Mouse (Mus musculus) heart, embryonic 13.5 days (tissue): ENCODE results near the gene Xkr7. TPM values are rescaled to one million over a fixed set of nuclear protein-coding genes. Genes with fewer than 3 reads are reported as not detected.
A peak's percentile ranks its signal among the peaks of the same experiment; 100 is the strongest.

Experiments
- ATAC-seq: fragments of 200-750 bp; cut with Nextera tagmentation; 2 replicates; pipeline ENCODE4 v1.8.0; 2017; ENCODE audit warnings: moderate TSS enrichment; ENCODE audit not compliant: insufficient number of reproducible peaks, low FRiP score, low TSS enrichment; ENCODE audit errors: extremely low read depth
- H3K27ac ChIP-seq: fragments of 300-500 bp; sonication (generic); replicated peaks from 2 replicates; pipeline ENCODE4 v1.5.1; 2015; ENCODE audit warnings: moderate library complexity, mild to moderate bottlenecking, inconsistent platforms
- H3K27me3 ChIP-seq: fragments of 300-500 bp; sonication (generic); replicated peaks from 2 replicates; pipeline ENCODE4 v1.6.1; 2015; ENCODE audit warnings: mild to moderate bottlenecking, inconsistent platforms
- H3K36me3 ChIP-seq: fragments of 300-500 bp; sonication (generic); 2 replicates; pipeline ENCODE4 v1.6.1; 2015; ENCODE audit warnings: mild to moderate bottlenecking, inconsistent platforms
- H3K4me1 ChIP-seq: fragments of 300-500 bp; sonication (generic); 2 replicates; pipeline ENCODE4 v1.6.1; 2015; ENCODE audit warnings: inconsistent platforms
- H3K4me2 ChIP-seq: fragments of 300-500 bp; sonication (generic); 2 replicates; pipeline ENCODE4 v1.6.1; 2015; ENCODE audit warnings: inconsistent platforms, mild to moderate bottlenecking, moderate library complexity
- H3K4me3 ChIP-seq: fragments of 300-500 bp; sonication (generic); 2 replicates; pipeline ENCODE4 v1.5.1; 2015; ENCODE audit warnings: moderate library complexity, mild to moderate bottlenecking, inconsistent platforms
- H3K9ac ChIP-seq: fragments of 300-500 bp; sonication (generic); 2 replicates; pipeline ENCODE4 v1.6.1; 2015; ENCODE audit warnings: inconsistent platforms, mild to moderate bottlenecking, moderate library complexity
- H3K9me3 ChIP-seq: fragments of 300-500 bp; sonication (generic); 2 replicates; pipeline ENCODE4 v1.6.1; 2016; ENCODE audit warnings: inconsistent platforms
- whole genome bisulfite sequencing: fragments of 180-500 bp; shearing (Covaris S2); methylation state at CpG from one replicate; pipeline ENCODE4 v1.1.7; 2015; ENCODE audit warnings: mixed read lengths; 5-methylcytosine and 5-hydroxymethylcytosine counted together
- polyA plus RNA-seq: library from polyadenylated mRNA; unstranded; fragments of >200 nt; fragmentation: Nextera tagmentation; extraction: Ambion mirVana; gene quantifications from 2 replicates; pipeline ENCODE4 v1.2.1, GENCODE M21; 2015

The Xkr7 gene
- polyA plus RNA-seq, 1 experiment from 2014 or later = not detected

- ATAC-seq = no peak
Measured at GRCm38 (mm10) chr2:153033545-153034230, 2.0 kb downstream of the Xkr7 start.

DNA sequence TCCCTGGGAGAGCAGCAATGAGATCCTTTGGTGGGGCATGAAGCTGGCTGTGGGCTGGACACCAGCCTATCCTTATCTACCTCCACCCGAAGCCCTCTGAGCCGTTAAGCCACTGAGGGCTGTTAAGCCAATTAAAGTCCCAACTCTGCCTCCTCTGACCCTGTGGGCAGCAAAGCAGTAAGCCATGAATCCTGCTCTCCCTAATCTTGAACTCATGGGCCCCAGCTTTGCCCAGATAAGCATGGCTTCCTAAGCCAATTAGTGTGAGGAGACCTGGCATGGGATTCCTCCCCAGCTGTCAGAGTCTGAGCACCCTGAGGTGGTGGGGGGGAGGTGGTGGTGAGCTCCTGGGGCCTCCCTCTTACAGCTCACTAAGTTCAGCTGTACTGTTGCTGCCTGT, 5.0 kb downstream of the Xkr7 start:
- no peak overlapping the region for H3K9ac ChIP-seq
- no peak for ATAC-seq

More at GRCm38 (mm10) chr2:153033545-153034230, 2.0 kb downstream of the Xkr7 start:
- Histone ChIP-seq H3K27ac (no peak overlapping the region), H3K4me3 (no peak overlapping the region), H3K36me3 (no peaks in the 10 kb centered on the region), H3K4me2 (no peak overlapping the region), H3K9me3 (no peaks in the 10 kb centered on the region), H3K27me3 (peaks cover 100% of the 10 kb centered on the region), H3K4me1 (peaks cover 7% of the 10 kb centered on the region), H3K9ac (no peak overlapping the region)
- WGBS = 61% methylated on average over 5 of the region's 5 CpGs

GRCm38 (mm10) chr2:153043886-153044285, 12.2 kb downstream of the Xkr7 start:
- no peak overlapping the region for H3K9ac ChIP-seq
- no peaks in the 10 kb centered on the region for H3K4me1 ChIP-seq
- H3K9me3 ChIP-seq = no peaks in the 10 kb centered on the region
- WGBS = 36% methylated on average over 3 of the region's 3 CpGs
- H3K4me2 ChIP-seq = no peak overlapping the region
- no peak overlapping the region for H3K27ac ChIP-seq
- no peak for ATAC-seq
- no peak overlapping the region for H3K4me3 ChIP-seq
- no peaks in the 10 kb centered on the region for H3K36me3 ChIP-seq
- H3K27me3 ChIP-seq = peaks cover 86% of the 10 kb centered on the region

More for the DNA sequence above, 5.0 kb downstream of the Xkr7 start:
- Histone ChIP-seq H3K27me3 (peaks cover 96% of the 10 kb centered on the region), H3K27ac (no peak overlapping the region), H3K9me3 (no peaks in the 10 kb centered on the region), H3K4me1 (peaks cover 4% of the 10 kb centered on the region), H3K4me2 (no peak overlapping the region), H3K36me3 (no peaks in the 10 kb centered on the region), H3K4me3 (no peak overlapping the region)
- WGBS = 12% methylated on average over 2 of the region's 2 CpGs

DNA sequence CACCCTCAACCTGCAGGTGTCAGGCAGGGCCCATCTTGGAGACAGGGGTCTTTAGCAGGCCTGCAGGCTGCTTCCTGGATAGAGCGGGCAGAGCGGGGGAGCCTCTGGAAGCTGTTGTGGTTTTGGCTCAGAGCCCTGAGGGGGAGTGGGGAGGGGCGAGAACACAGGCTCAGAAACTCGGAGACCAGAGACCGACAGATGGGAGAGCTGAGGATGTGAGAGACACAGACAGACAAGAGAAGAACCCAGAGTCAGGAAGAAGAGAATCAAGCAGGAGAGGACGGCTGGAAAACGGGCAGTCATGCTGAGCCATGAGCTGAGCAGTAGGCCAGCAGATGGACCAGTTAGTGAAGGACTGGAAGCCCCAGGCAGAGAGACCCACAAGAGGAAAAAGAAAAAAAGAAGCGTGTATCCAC, 14.2 kb downstream of the Xkr7 start:
- Histone ChIP-seq H3K9me3 (no peaks in the 10 kb centered on the region), H3K4me1 (peaks cover 6% of the 10 kb centered on the region), H3K36me3 (no peaks in the 10 kb centered on the region), H3K9ac (no peak overlapping the region), H3K27ac (no peak overlapping the region), H3K27me3 (peaks cover 86% of the 10 kb centered on the region), H3K4me2 (no peak overlapping the region), H3K4me3 (no peak overlapping the region)
- ATAC-seq = no peak
- 30% methylated on average over 8 of the region's 8 CpGs for WGBS

GRCm38 (mm10) chr2:153047828-153048465, 16.3 kb downstream of the Xkr7 start:
- 32% methylated on average over 17 of the region's 17 CpGs for WGBS
- H3K9ac ChIP-seq = no peak overlapping the region
- ATAC-seq = no peak

GRCm38 (mm10) chr2:153049288-153049996, 17.8 kb downstream of the Xkr7 start:
- no peaks in the 10 kb centered on the region for H3K9me3 ChIP-seq
- H3K4me2 ChIP-seq = no peak overlapping the region
- no peaks in the 10 kb centered on the region for H3K36me3 ChIP-seq
- H3K27ac ChIP-seq = no peak overlapping the region
- H3K4me3 ChIP-seq = no peak overlapping the region
- WGBS = 29% methylated on average over 9 of the region's 9 CpGs
- H3K4me1 ChIP-seq = peaks cover 6% of the 10 kb centered on the region
- H3K9ac ChIP-seq = no peak overlapping the region
- H3K27me3 ChIP-seq = peaks cover 90% of the 10 kb centered on the region
- ATAC-seq = no peak

More at GRCm38 (mm10) chr2:153047828-153048465, 16.3 kb downstream of the Xkr7 start:
- Histone ChIP-seq H3K27me3 (peaks cover 90% of the 10 kb centered on the region), H3K9me3 (no peaks in the 10 kb centered on the region), H3K4me3 (no peak overlapping the region), H3K27ac (no peak overlapping the region), H3K4me2 (no peak overlapping the region), H3K4me1 (peaks cover 6% of the 10 kb centered on the region), H3K36me3 (no peaks in the 10 kb centered on the region)

DNA sequence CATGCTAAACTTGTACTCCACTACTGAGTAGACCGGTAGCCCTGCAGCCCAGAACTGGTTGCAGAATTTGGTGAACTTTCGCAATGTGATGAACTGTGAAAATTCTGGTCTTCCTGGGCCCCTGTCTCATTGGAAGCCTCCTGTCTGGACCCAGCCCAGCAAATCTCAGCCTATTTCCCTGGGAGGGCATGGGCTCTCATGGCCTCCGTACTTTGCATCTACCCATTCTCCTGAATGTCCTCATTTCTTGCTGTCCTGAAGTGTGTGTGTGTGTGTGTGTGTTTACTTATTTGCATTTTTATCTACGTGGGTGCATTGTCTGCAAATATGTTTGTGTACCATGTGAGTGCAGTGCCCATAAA, 18.3 kb downstream of the Xkr7 start:
- no peak for ATAC-seq
- peaks cover 6% of the 10 kb centered on the region for H3K4me1 ChIP-seq
- no peak overlapping the region for H3K27ac ChIP-seq
- peaks cover 91% of the 10 kb centered on the region for H3K27me3 ChIP-seq
- WGBS = 73% methylated on average over 4 of the region's 4 CpGs
- H3K9me3 ChIP-seq = no peaks in the 10 kb centered on the region
- no peak overlapping the region for H3K9ac ChIP-seq
- no peak overlapping the region for H3K4me3 ChIP-seq
- no peaks in the 10 kb centered on the region for H3K36me3 ChIP-seq
- no peak overlapping the region for H3K4me2 ChIP-seq

DNA sequence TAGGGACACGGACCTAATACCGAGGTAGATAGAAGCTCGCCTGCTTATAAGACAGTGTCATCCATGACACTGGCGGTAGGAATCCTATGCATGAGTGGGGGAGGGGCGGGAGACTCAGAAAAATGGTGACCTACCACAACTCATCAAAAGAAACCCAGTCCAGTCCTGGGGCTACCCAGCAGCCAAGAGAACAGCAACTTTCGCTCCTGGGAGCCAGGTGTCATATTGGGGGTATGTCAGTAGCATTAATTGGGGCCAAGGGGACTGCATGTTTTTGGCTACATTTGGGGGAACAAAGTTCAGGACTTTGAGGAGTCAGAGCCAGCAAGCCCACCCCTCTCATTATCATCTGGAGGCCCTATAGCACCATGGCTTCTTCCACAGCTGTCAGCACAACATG, 19.4 kb downstream of the Xkr7 start:
- Histone ChIP-seq H3K9ac (no peak overlapping the region), H3K9me3 (no peaks in the 10 kb centered on the region), H3K4me3 (no peak overlapping the region), H3K4me2 (no peak overlapping the region), H3K27ac (no peak overlapping the region), H3K27me3 (peaks cover 87% of the 10 kb centered on the region), H3K36me3 (no peaks in the 10 kb centered on the region), H3K4me1 (peaks cover 6% of the 10 kb centered on the region)
- ATAC-seq = no peak
- WGBS = 64% methylated on average over 6 of the region's 6 CpGs

- 63% methylated on average over 9 of the region's 9 CpGs for WGBS
- Histone ChIP-seq H3K27me3 (peaks cover 84% of the 10 kb centered on the region), H3K9me3 (no peaks in the 10 kb centered on the region), H3K9ac (no peak overlapping the region), H3K27ac (no peak overlapping the region), H3K4me2 (no peak overlapping the region), H3K36me3 (no peaks in the 10 kb centered on the region), H3K4me1 (peaks cover 6% of the 10 kb centered on the region), H3K4me3 (no peak overlapping the region)
- ATAC-seq = no peak
Measured at GRCm38 (mm10) chr2:153051537-153051936, 19.9 kb downstream of the Xkr7 start.

- Histone ChIP-seq H3K4me1 (peaks cover 6% of the 10 kb centered on the region), H3K27ac (no peak overlapping the region), H3K4me3 (peak overlapping the region; percentile 11; the same call in 1 of the 2 replicates), H3K9me3 (no peaks in the 10 kb centered on the region), H3K4me2 (no peak overlapping the region), H3K36me3 (no peaks in the 10 kb centered on the region), H3K9ac (no peak overlapping the region), H3K27me3 (peaks cover 85% of the 10 kb centered on the region)
- no peak for ATAC-seq
- WGBS = 8% methylated on average over 30 of the region's 30 CpGs
Measured at GRCm38 (mm10) chr2:153052700-153053351, 21.2 kb downstream of the Xkr7 start.

DNA sequence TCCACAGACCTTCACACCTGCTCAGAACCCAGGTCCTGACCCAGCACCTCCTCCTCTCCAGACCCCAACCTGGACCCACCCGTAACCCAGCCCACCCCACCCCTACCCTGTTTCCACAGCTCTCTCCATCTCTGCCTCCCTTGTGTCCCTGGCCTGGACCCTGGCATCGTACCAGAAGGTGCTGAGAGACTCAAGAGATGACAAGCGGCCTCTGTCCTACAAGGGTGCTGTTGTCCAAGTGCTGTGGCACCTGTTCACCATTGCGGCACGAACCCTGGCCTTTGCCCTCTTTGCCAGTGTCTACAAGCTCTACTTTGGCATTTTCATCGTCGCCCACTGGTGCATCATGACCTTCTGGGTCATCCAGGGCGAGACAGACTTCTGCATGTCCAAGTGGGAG, 22.2 kb downstream of the Xkr7 start:
- ATAC-seq = no peak
- 78% methylated on average over 8 of the region's 8 CpGs for whole genome bisulfite sequencing
- Histone ChIP-seq H3K27ac (no peak overlapping the region), H3K4me2 (no peak overlapping the region), H3K36me3 (no peaks in the 10 kb centered on the region), H3K9ac (no peak overlapping the region), H3K4me1 (peaks cover 6% of the 10 kb centered on the region), H3K27me3 (peaks cover 87% of the 10 kb centered on the region), H3K9me3 (no peaks in the 10 kb centered on the region), H3K4me3 (no peak overlapping the region)
